Mouse (Mus musculus) midbrain, embryonic 16.5 days (tissue): Measurements from ENCODE around the gene Bbof1. TPM values are rescaled to one million over a fixed set of nuclear protein-coding genes. Genes with fewer than 3 reads are reported as not detected.

ENCODE experiments used
- ATAC-seq: fragments of 200-750 bp; cut with Nextera tagmentation; 2 replicates; pipeline ENCODE4 v1.8.0; 2017; ENCODE audit warnings: moderate TSS enrichment
- H3K27ac ChIP-seq: fragments of 300-500 bp; sonication (generic); 2 replicates; pipeline ENCODE4 v1.5.1; 2014; ENCODE audit warnings: mild to moderate bottlenecking, low read length, mixed read lengths
- H3K27me3 ChIP-seq: fragments of 300-500 bp; sonication (generic); 2 replicates; pipeline ENCODE4 v1.6.1; 2014; ENCODE audit warnings: low read depth, low read length, mixed read lengths; ENCODE audit not compliant: control insufficient read depth, insufficient read depth
- H3K36me3 ChIP-seq: fragments of 300-500 bp; sonication (generic); 2 replicates; pipeline ENCODE4 v1.6.1; 2014; ENCODE audit warnings: mild to moderate bottlenecking, low read length, moderate library complexity, mixed read lengths; ENCODE audit not compliant: control insufficient read depth, insufficient read depth
- H3K4me1 ChIP-seq: fragments of 300-500 bp; sonication (generic); 2 replicates; pipeline ENCODE4 v1.6.1; 2014; ENCODE audit warnings: mild to moderate bottlenecking, low read length, mixed read lengths; ENCODE audit not compliant: control insufficient read depth, insufficient read depth
- H3K4me2 ChIP-seq: fragments of 300-500 bp; sonication (generic); 2 replicates; pipeline ENCODE4 v1.6.1; 2014; ENCODE audit warnings: mild to moderate bottlenecking, low read length, mixed read lengths
- H3K4me3 ChIP-seq: fragments of 300-500 bp; sonication (generic); 2 replicates; pipeline ENCODE4 v1.5.1; 2014; ENCODE audit warnings: low read depth, mild to moderate bottlenecking, low read length, moderate library complexity, mixed read lengths
- H3K9ac ChIP-seq: fragments of 300-500 bp; sonication (generic); 2 replicates; pipeline ENCODE4 v1.6.1; 2014; ENCODE audit warnings: low read depth, low read length, mixed read lengths
- H3K9me3 ChIP-seq: fragments of 300-500 bp; sonication (generic); replicated peaks from 2 replicates; pipeline ENCODE4 v1.6.1; 2014; ENCODE audit warnings: mild to moderate bottlenecking, low read length, mixed read lengths; ENCODE audit not compliant: control insufficient read depth, poor library complexity, severe bottlenecking
- WGBS: fragments of 180-500 bp; shearing (Covaris S2); extraction: QIAGEN DNeasy Blood & Tissue Kit; methylation state at CpG from one replicate; pipeline ENCODE4 v1.1.7; 2014; 5-methylcytosine and 5-hydroxymethylcytosine counted together
- polyA plus RNA-seq: library from polyadenylated mRNA; unstranded; fragments of >200 nt; fragmentation: Nextera tagmentation; extraction: Ambion mirVana; gene quantifications from 2 replicates; pipeline ENCODE4 v1.2.1, GENCODE M21; 2015

Gene Bbof1
- polyA plus RNA-seq, 1 experiment from 2014 or later, result 4.6 TPM

DNA sequence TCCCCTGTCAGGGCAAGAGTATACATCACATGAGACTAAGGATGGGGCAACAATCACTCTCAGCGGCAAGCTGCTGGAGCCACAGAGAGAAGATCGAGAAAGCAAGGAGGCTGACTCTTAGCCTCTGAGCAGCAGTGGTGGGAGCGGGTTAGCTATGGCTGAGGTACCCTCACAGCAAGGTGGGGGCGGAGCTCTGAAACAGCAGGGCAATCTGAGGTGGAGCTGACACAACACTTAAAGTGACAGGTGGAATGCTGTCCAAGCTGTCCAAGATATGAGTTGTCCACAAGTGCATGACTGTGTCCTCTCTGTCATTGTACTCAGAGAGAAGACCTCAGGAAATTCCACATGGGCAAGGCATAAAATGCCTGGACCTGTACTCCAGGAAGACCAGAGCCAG is 26.5 kb upstream of the Bbof1 start:
- H3K27ac ChIP-seq, result no peak overlapping the region
- H3K27me3 ChIP-seq, result no peaks in the 10 kb centered on the region
- no peak overlapping the region for H3K4me3 ChIP-seq
- no peak overlapping the region for H3K4me2 ChIP-seq
- H3K4me1 ChIP-seq, result no peaks in the 10 kb centered on the region
- no peak for ATAC-seq
- peaks cover 4% of the 10 kb centered on the region; the same call in 1 of the 2 replicates for H3K36me3 ChIP-seq
- 91% methylated on average over 4 of the region's 4 CpGs for WGBS
- no peaks in the 10 kb centered on the region for H3K9me3 ChIP-seq
- H3K9ac ChIP-seq, result no peak overlapping the region

DNA sequence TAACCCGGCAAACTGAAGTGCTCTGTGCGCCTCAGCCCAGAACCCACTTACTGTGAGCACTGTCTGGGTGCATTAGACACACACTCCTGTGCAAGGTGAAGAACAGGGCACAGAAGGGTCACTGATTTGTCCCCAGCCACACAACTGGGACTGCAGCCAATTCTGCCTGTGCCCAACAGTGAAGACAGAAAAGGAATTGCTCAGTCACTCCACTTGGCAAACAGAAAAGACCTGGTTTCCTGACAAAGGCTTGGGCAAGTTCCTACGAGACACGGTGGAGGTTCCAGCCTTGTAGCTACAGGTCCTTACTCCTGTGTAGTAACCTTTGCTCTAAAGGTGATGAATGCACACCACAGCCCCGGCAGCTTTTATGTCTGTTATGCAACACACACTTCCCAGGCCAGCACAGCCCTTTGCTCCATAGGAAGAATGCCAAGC is 24.2 kb upstream of the Bbof1 start:
- no peak overlapping the region for H3K4me3 ChIP-seq
- H3K36me3 ChIP-seq, result no peaks in the 10 kb centered on the region; the same call in 1 of the 2 replicates
- no peak overlapping the region for H3K27ac ChIP-seq
- no peaks in the 10 kb centered on the region for H3K9me3 ChIP-seq
- WGBS, result 77% methylated on average over 5 of the region's 5 CpGs
- no peaks in the 10 kb centered on the region for H3K4me1 ChIP-seq
- H3K9ac ChIP-seq, result no peak overlapping the region
- ATAC-seq, result no peak
- no peak overlapping the region for H3K4me2 ChIP-seq
- no peaks in the 10 kb centered on the region for H3K27me3 ChIP-seq

DNA sequence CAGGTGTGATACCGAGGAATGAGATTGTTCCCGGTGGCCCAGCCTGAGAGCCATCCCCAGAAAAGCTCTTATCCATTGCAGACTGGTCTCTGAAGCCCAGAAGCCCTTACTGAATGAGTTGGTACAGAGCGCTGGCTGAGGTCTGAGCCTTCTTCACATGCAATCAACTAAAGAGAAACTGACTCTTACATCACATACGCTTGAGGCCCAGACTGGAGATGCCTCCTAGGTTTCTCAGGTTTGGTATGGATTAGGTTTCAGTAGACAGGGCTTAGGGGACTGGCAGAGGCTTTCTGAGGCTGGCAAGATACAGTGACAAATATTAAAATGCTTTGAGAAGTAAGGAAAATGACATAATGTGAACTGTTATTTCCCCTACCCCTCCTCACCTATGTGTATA is 23.5 kb upstream of the Bbof1 start:
- Histone ChIP-seq H3K27ac (no peak overlapping the region), H3K27me3 (no peaks in the 10 kb centered on the region), H3K4me1 (no peaks in the 10 kb centered on the region), H3K9me3 (no peaks in the 10 kb centered on the region), H3K4me2 (no peak overlapping the region), H3K36me3 (no peaks in the 10 kb centered on the region; the same call in 1 of the 2 replicates), H3K9ac (no peak overlapping the region), H3K4me3 (no peak overlapping the region)
- no peak for ATAC-seq
- 93% methylated on average over 4 of the region's 4 CpGs for WGBS

DNA sequence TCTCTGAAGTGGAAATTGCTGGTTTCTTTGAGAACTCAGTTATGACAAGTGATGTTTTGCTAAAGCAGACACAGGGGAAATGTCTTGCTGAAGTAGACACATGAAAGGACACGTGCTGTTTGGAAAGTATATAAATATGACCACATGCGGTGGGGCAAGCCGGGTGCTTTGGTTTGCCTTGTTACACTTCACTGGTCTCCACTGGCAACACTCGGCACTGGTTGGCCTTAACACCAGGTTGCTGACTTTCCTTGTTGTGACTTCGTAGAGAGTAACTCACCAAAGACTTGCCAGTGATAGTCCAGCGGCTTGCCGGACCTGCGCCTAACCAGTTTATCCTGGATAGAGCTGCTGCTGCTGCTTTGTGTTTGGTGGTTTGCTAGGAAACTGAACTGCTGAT is 20.8 kb upstream of the Bbof1 start:
- H3K27ac ChIP-seq, result no peak overlapping the region
- ATAC-seq, result no peak
- H3K36me3 ChIP-seq, result peaks cover 3% of the 10 kb centered on the region; the same call in 1 of the 2 replicates
- H3K4me3 ChIP-seq, result no peak overlapping the region
- H3K4me2 ChIP-seq, result no peak overlapping the region
- H3K27me3 ChIP-seq, result no peaks in the 10 kb centered on the region
- H3K4me1 ChIP-seq, result no peaks in the 10 kb centered on the region
- 89% methylated on average over 8 of the region's 8 CpGs for whole genome bisulfite sequencing
- H3K9me3 ChIP-seq, result no peaks in the 10 kb centered on the region
- no peak overlapping the region for H3K9ac ChIP-seq

DNA sequence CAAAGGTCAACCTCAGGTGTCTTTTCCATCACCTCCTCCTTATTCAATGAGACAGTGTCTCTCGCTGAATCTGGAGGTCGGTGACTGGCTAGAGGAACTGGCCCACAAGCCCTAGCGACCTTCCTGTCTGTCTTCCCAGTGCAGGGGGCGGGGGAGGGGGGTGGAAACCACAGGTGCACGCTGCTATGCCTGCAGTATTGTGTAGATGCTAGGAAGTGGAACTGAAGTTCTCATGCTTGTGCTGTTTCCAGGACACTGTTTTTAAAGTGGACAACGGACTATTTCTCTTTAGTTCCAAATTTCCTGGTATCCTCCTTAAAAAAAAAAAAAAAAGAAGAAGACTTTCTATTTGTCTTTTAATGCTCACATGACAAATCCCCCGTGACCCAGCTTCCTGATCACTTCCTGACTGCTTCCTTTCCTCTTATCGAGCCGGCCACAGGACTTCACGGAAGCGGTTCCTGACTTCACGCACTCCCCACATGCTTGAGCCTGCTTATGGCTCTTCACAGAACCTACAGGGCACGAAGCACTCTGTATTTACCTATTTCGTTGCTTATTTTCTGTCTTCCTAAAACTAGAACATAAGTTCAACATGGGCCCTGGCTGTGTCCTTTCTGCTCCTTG is 20.0 kb upstream of the Bbof1 start:
- no peaks in the 10 kb centered on the region for H3K9me3 ChIP-seq
- peaks cover 5% of the 10 kb centered on the region; the same call in 1 of the 2 replicates for H3K36me3 ChIP-seq
- H3K27ac ChIP-seq, result no peak overlapping the region
- H3K9ac ChIP-seq, result no peak overlapping the region
- H3K4me3 ChIP-seq, result no peak overlapping the region
- H3K4me2 ChIP-seq, result no peak overlapping the region
- WGBS, result 74% methylated on average over 14 of the region's 14 CpGs
- no peaks in the 10 kb centered on the region for H3K27me3 ChIP-seq
- no peak for ATAC-seq
- H3K4me1 ChIP-seq, result no peaks in the 10 kb centered on the region

DNA sequence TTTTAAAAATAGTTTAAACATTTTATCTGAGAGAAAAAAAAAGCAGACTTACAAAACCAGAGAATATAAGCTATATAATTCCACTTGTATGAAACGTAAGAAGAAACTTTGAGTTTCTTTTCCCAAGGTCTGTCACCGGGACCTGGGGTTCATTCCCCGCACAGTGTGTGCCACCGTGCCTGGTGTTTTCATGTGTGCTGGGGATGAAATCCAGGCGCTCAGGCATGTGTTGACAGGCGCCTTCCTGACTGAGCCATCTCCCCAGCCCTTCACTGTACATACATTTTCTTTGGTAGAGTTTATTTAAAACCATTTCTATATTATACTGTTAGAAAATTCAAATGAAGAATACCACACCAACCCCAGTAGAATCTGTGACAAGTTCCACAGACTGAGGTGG is 18.5 kb upstream of the Bbof1 start:
- no peak overlapping the region for H3K4me3 ChIP-seq
- H3K27ac ChIP-seq, result no peak overlapping the region
- H3K27me3 ChIP-seq, result no peaks in the 10 kb centered on the region
- no peak for ATAC-seq
- 88% methylated on average over 6 of the region's 6 CpGs for WGBS
- peaks cover 5% of the 10 kb centered on the region; the same call in 1 of the 2 replicates for H3K36me3 ChIP-seq
- no peaks in the 10 kb centered on the region for H3K4me1 ChIP-seq
- no peaks in the 10 kb centered on the region for H3K9me3 ChIP-seq
- no peak overlapping the region for H3K9ac ChIP-seq
- H3K4me2 ChIP-seq, result no peak overlapping the region

DNA sequence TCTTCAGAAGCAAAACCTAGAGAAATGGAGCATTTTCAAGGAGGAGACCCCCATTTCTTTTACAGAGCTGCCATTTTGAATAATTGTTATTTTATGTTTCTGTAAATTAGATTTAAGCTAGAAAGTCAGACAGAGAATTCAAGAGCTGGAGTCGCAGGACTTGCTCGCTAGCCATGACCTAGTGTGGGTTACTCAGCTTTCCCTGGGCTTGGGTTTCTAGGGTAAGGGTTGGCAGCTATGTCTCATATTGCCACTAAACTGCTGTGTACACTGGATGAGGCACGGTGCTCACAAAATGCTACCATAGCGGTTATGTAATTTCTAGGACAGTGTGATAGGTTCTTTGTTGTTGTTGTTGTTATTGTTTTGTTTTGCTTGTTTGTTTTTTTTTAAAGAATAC is 16.2 kb upstream of the Bbof1 start:
- no peak overlapping the region for H3K4me3 ChIP-seq
- no peak overlapping the region for H3K4me2 ChIP-seq
- no peaks in the 10 kb centered on the region for H3K9me3 ChIP-seq
- H3K36me3 ChIP-seq, result peaks cover 5% of the 10 kb centered on the region; the same call in 1 of the 2 replicates
- WGBS, result 99% methylated on average over 4 of the region's 4 CpGs
- no peak for ATAC-seq
- H3K9ac ChIP-seq, result no peak overlapping the region
- H3K27ac ChIP-seq, result no peak overlapping the region
- H3K27me3 ChIP-seq, result no peaks in the 10 kb centered on the region
- H3K4me1 ChIP-seq, result no peaks in the 10 kb centered on the region

DNA sequence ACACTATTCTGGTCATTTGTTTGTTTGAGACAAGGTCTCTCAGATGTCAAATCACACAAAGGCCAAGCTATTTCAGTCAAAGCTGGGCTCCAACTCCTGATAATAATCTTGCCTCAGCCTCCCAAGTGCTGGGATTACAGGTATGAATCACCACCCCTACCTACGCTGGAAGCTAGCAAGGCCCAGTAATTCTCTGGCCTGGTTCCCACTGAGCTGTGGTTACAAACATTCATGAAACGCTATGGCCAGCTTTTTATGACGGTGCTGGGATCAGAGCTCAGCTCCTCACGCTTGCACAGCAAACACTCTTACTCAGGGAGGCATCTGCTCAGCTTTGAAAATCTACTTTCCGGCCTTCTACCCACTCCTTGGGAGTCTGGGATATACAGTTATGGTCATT is 15.0 kb upstream of the Bbof1 start:
- Histone ChIP-seq H3K4me1 (no peaks in the 10 kb centered on the region), H3K9ac (no peak overlapping the region), H3K27ac (no peak overlapping the region), H3K4me2 (no peak overlapping the region), H3K36me3 (0 out of 2 replicates have a peak, but pooled peaks cover 5% of the 10 kb centered on the region), H3K4me3 (no peak overlapping the region), H3K27me3 (no peaks in the 10 kb centered on the region), H3K9me3 (no peaks in the 10 kb centered on the region)
- no peak for ATAC-seq
- WGBS, result 92% methylated on average over 5 of the region's 5 CpGs

DNA sequence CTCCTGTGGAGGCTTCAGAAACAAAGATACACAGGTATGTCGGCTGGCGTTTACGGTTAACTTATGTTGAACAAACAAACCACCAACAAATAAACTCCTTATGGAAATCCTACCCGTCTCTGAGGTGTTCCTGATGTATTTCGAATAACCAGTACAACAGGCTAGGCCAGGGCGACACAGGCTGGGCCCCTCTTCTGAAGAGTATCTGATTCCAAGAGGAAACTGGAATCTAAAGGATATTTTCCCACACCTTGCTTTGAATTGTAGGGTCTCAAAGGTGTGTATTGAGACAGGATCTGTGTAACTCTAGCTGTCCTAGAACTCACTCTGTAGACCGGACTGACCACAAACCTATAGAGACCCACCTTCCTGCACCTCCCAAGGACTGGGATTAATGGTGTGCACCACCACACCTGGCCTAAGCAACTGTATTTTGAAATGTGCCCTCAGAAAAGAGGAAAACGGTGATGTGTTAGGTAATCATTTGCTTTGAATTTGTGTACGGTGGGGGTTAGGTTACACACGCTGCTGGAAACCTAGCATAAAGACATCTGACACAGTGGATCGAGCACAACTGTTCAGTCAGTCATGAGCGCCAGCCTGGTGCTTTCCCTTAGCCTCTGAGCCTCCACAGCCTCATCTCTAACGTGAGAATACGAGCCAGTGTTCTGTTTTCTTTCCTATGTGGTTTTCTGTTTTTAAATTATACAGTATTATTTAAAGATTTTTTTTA is 11.8 kb upstream of the Bbof1 start:
- H3K4me3 ChIP-seq, result no peak overlapping the region
- H3K36me3 ChIP-seq, result 0 out of 2 replicates have a peak, but pooled peaks cover 4% of the 10 kb centered on the region
- 88% methylated on average over 14 of the region's 14 CpGs for WGBS
- no peak for ATAC-seq
- no peaks in the 10 kb centered on the region for H3K27me3 ChIP-seq
- no peaks in the 10 kb centered on the region for H3K4me1 ChIP-seq
- H3K4me2 ChIP-seq, result no peak overlapping the region
- no peak overlapping the region for H3K27ac ChIP-seq
- H3K9ac ChIP-seq, result no peak overlapping the region
- no peaks in the 10 kb centered on the region for H3K9me3 ChIP-seq
